Mouse (Mus musculus): ENCODE data around the gene Sgf29. TPM values are rescaled to one million over a fixed set of nuclear protein-coding genes. Genes with fewer than 3 reads are reported as not detected.

Gene Sgf29
- total and polyA plus RNA-seq, 3 experiments: 21.6 to 25.5 (median 23.4) TPM

- no peak overlapping the region for H3K4me3 ChIP-seq
- no peaks in the 10 kb centered on the region for H3K27me3 ChIP-seq (ENCODE audit: control insufficient read depth, insufficient read depth, low read length)
- no peak overlapping the region for H3K9ac ChIP-seq (ENCODE audit: low read depth, low read length)
- no peak for DNase-seq
- H3K36me3 ChIP-seq (ENCODE audit: control insufficient read depth, insufficient read depth, low read length): no peaks in the 10 kb centered on the region
- no peak overlapping the region for H3K27ac ChIP-seq
- H3K4me1 ChIP-seq (ENCODE audit: control insufficient read depth, insufficient read depth, low read length): peaks cover 6% of the 10 kb centered on the region
- H3K79me2 ChIP-seq (replicated peaks; ENCODE audit: control insufficient read depth, insufficient read depth, low read length): peaks cover 2% of the 10 kb centered on the region; the same call in 1 of the 2 replicates
- WGBS: 71% methylated on average over 5 of the region's 5 CpGs
- TF ChIP-seq CTCF (IDR thresholded peaks at IDR 0.05) (no peak), POLR2A (IDR thresholded peaks at IDR 0.05; ENCODE audit: insufficient read depth, low read depth, low read length) (no peak), EP300 (IDR thresholded peaks at IDR 0.05; ENCODE audit: insufficient read depth, low read depth, low read length) (no peak)
- intact Hi-C loops (cut with DNase I): loop anchor here (2.0 to 10.0 kb wide), 2 partner anchors 13 to 297 kb away; partner anchors contain the start of gene Nfatc2ip
These were observed 42.6 kb downstream of the Sgf29 start for GRCm38 (mm10) chr7:126691676-126692075.

GRCm38 (mm10) chr7:126692426-126692825, 43.3 kb downstream of the Sgf29 start:
- H3K9ac ChIP-seq (ENCODE audit: low read depth, low read length): no peak overlapping the region
- intact Hi-C loops (cut with DNase I): loop anchor here (2.0 to 10.0 kb wide), 2 partner anchors 14 to 298 kb away; partner anchors contain the start of gene Nfatc2ip
- WGBS: 93% methylated on average over 26 of the region's 26 CpGs

GRCm38 (mm10) chr7:126693256-126693655, 44.1 kb downstream of the Sgf29 start:
- peaks cover 6% of the 10 kb centered on the region for H3K4me1 ChIP-seq (ENCODE audit: control insufficient read depth, insufficient read depth, low read length)
- H3K4me3 ChIP-seq: no peak overlapping the region
- no peak overlapping the region for H3K9ac ChIP-seq (ENCODE audit: low read depth, low read length)
- WGBS: 12% methylated on average over 3 of the region's 3 CpGs
- no peaks in the 10 kb centered on the region for H3K27me3 ChIP-seq (ENCODE audit: control insufficient read depth, insufficient read depth, low read length)
- no peak overlapping the region for H3K27ac ChIP-seq
- intact Hi-C loops (cut with DNase I): loop anchor here (1.0 to 10.0 kb wide), 4 partner anchors 14 to 298 kb away; partner anchors contain the start of gene Nfatc2ip
- TF ChIP-seq CTCF (IDR thresholded peaks at IDR 0.05) (peak; percentile 93), EP300 (IDR thresholded peaks at IDR 0.05; ENCODE audit: insufficient read depth, low read depth, low read length) (peak; percentile 96), POLR2A (IDR thresholded peaks at IDR 0.05; ENCODE audit: insufficient read depth, low read depth, low read length) (no peak)
- no peaks in the 10 kb centered on the region for H3K36me3 ChIP-seq (ENCODE audit: control insufficient read depth, insufficient read depth, low read length)
- H3K79me2 ChIP-seq (replicated peaks; ENCODE audit: control insufficient read depth, insufficient read depth, low read length): peaks cover 2% of the 10 kb centered on the region; the same call in 1 of the 2 replicates
- DNase-seq: peak; percentile 82 to 89

More at GRCm38 (mm10) chr7:126692426-126692825, 43.3 kb downstream of the Sgf29 start:
- Histone ChIP-seq H3K27me3 (ENCODE audit: control insufficient read depth, insufficient read depth, low read length) (no peaks in the 10 kb centered on the region), H3K36me3 (ENCODE audit: control insufficient read depth, insufficient read depth, low read length) (no peaks in the 10 kb centered on the region), H3K4me3 (no peak overlapping the region), H3K4me1 (ENCODE audit: control insufficient read depth, insufficient read depth, low read length) (peaks cover 6% of the 10 kb centered on the region), H3K79me2 (replicated peaks; ENCODE audit: control insufficient read depth, insufficient read depth, low read length) (peaks cover 2% of the 10 kb centered on the region; the same call in 1 of the 2 replicates), H3K27ac (no peak overlapping the region)
- DNase-seq: no peak
- TF ChIP-seq EP300 (IDR thresholded peaks at IDR 0.05; ENCODE audit: insufficient read depth, low read depth, low read length) (no peak), CTCF (IDR thresholded peaks at IDR 0.05) (no peak), POLR2A (IDR thresholded peaks at IDR 0.05; ENCODE audit: insufficient read depth, low read depth, low read length) (no peak)

- no peak for TF ChIP-seq POLR2A (IDR thresholded peaks at IDR 0.05; ENCODE audit: insufficient read depth, low read depth, low read length)
- 0 out of 2 replicates have a peak, but pooled peaks have one; percentile 2 for TF ChIP-seq CTCF (IDR thresholded peaks at IDR 0.05)
- DNase-seq: no peak
- no peaks in the 10 kb centered on the region for H3K27me3 ChIP-seq (ENCODE audit: control insufficient read depth, insufficient read depth, low read length)
- H3K4me1 ChIP-seq (ENCODE audit: control insufficient read depth, insufficient read depth, low read length): peaks cover 6% of the 10 kb centered on the region
- no peaks in the 10 kb centered on the region for H3K36me3 ChIP-seq (ENCODE audit: control insufficient read depth, insufficient read depth, low read length)
- H3K9ac ChIP-seq (ENCODE audit: low read depth, low read length): no peak overlapping the region
- intact Hi-C loops (cut with DNase I): loop anchor here (1.0 to 10.0 kb wide), 4 partner anchors 15 to 299 kb away; partner anchors contain the start of gene Nfatc2ip
- 67% methylated on average over 7 of the region's 7 CpGs for WGBS
- no peak overlapping the region for H3K4me3 ChIP-seq
- no peak overlapping the region for H3K27ac ChIP-seq
- H3K79me2 ChIP-seq (replicated peaks; ENCODE audit: control insufficient read depth, insufficient read depth, low read length): peaks cover 2% of the 10 kb centered on the region; the same call in 1 of the 2 replicates
These were observed 44.7 kb downstream of the Sgf29 start for GRCm38 (mm10) chr7:126693781-126694180.

GRCm38 (mm10) chr7:126694441-126695051, 45.4 kb downstream of the Sgf29 start:
- Histone ChIP-seq H3K79me2 (replicated peaks; ENCODE audit: control insufficient read depth, insufficient read depth, low read length) (peaks cover 2% of the 10 kb centered on the region; the same call in 1 of the 2 replicates), H3K9ac (ENCODE audit: low read depth, low read length) (peak overlapping the region; percentile 33; the same call in 1 of the 2 replicates), H3K36me3 (ENCODE audit: control insufficient read depth, insufficient read depth, low read length) (no peaks in the 10 kb centered on the region), H3K27me3 (ENCODE audit: control insufficient read depth, insufficient read depth, low read length) (no peaks in the 10 kb centered on the region), H3K27ac (peak overlapping the region; percentile 96), H3K4me1 (ENCODE audit: control insufficient read depth, insufficient read depth, low read length) (peaks cover 6% of the 10 kb centered on the region), H3K4me3 (peak overlapping the region; percentile 96)
- TF ChIP-seq EP300 (IDR thresholded peaks at IDR 0.05; ENCODE audit: insufficient read depth, low read depth, low read length) (no peak), POLR2A (IDR thresholded peaks at IDR 0.05; ENCODE audit: insufficient read depth, low read depth, low read length) (no peak), CTCF (IDR thresholded peaks at IDR 0.05) (no peak)
- 37% methylated on average over 10 of the region's 10 CpGs for WGBS
- DNase-seq: no peak
- intact Hi-C loops (cut with DNase I): loop anchor here (1.0 to 10.0 kb wide), 3 partner anchors 111 to 300 kb away; partner anchors contain the start of genes Nfatc2ip and Tufm

- DNase-seq: peak; percentile 83 to 84
- H3K79me2 ChIP-seq (replicated peaks; ENCODE audit: control insufficient read depth, insufficient read depth, low read length): peaks cover 2% of the 10 kb centered on the region; the same call in 1 of the 2 replicates
- peak within 1 kb of the TSS; percentile 96 for H3K27ac ChIP-seq
- H3K4me3 ChIP-seq: peak within 1 kb of the TSS; percentile 96
- TF ChIP-seq POLR2A (IDR thresholded peaks at IDR 0.05; ENCODE audit: insufficient read depth, low read depth, low read length) (peak; percentile 77), EP300 (IDR thresholded peaks at IDR 0.05; ENCODE audit: insufficient read depth, low read depth, low read length) (no peak)
- H3K9ac ChIP-seq (ENCODE audit: low read depth, low read length): peak within 1 kb of the TSS; percentile 98
- intact Hi-C loops (cut with DNase I): loop anchor here (1.0 to 10.0 kb wide), 3 partner anchors 112 to 300 kb away; partner anchors contain the start of genes Nfatc2ip and Tufm
- under 1% methylated on average over 31 of the region's 31 CpGs for WGBS
- no peaks in the 10 kb centered on the region for H3K36me3 ChIP-seq (ENCODE audit: control insufficient read depth, insufficient read depth, low read length)
- no peaks in the 10 kb centered on the region for H3K27me3 ChIP-seq (ENCODE audit: control insufficient read depth, insufficient read depth, low read length)
- H3K4me1 ChIP-seq (ENCODE audit: control insufficient read depth, insufficient read depth, low read length): peaks cover 6% of the 10 kb centered on the region
These were observed 46.1 kb downstream of the Sgf29 start, which contains the start of gene Bola2 for GRCm38 (mm10) chr7:126695210-126695611. TSS of gene Bola2 (plus strand) at chr7:126695401.
